Mouse (Mus musculus) liver, embryonic 15.5 days (tissue): ENCODE results near the gene Rhod. TPM values are rescaled to one million over a fixed set of nuclear protein-coding genes. Genes with fewer than 3 reads are reported as not detected.
"Not testable (repeated sequence)": the region's sequence is repeated elsewhere in the genome, so short reads cannot be mapped to it uniquely, and the experiment has no call there.

Source experiments
- ATAC-seq: fragments of 200-750 bp; cut with Nextera tagmentation; 2 replicates; pipeline ENCODE4 v1.8.0; 2017; ENCODE audit warnings: moderate number of reproducible peaks, mild to moderate bottlenecking, moderate library complexity; ENCODE audit not compliant: insufficient read depth
- H3K27ac ChIP-seq: fragments of 300-500 bp; sonication (generic); replicated peaks from 2 replicates; pipeline ENCODE4 v1.5.1; 2015; ENCODE audit warnings: mild to moderate bottlenecking, inconsistent platforms
- H3K27me3 ChIP-seq: fragments of 300-500 bp; sonication (generic); 2 replicates; pipeline ENCODE4 v1.6.1; 2015; ENCODE audit warnings: mild to moderate bottlenecking, inconsistent platforms
- H3K36me3 ChIP-seq: fragments of 300-500 bp; sonication (generic); replicated peaks from 2 replicates; pipeline ENCODE4 v1.6.1; 2015; ENCODE audit warnings: moderate library complexity, mild to moderate bottlenecking, inconsistent platforms
- H3K4me1 ChIP-seq: fragments of 300-500 bp; sonication (generic); replicated peaks from 2 replicates; pipeline ENCODE4 v1.6.1; 2015; ENCODE audit warnings: inconsistent platforms
- H3K4me2 ChIP-seq: fragments of 300-500 bp; sonication (generic); 2 replicates; pipeline ENCODE4 v1.6.1; 2015; ENCODE audit warnings: moderate library complexity, mild to moderate bottlenecking, inconsistent platforms
- H3K4me3 ChIP-seq: fragments of 300-500 bp; sonication (generic); replicated peaks from 2 replicates; pipeline ENCODE4 v1.5.1; 2015; ENCODE audit warnings: mild to moderate bottlenecking, inconsistent platforms
- H3K9ac ChIP-seq: fragments of 300-500 bp; sonication (generic); 2 replicates; pipeline ENCODE4 v1.6.1; 2015; ENCODE audit warnings: moderate library complexity, mild to moderate bottlenecking, inconsistent platforms
- H3K9me3 ChIP-seq: fragments of 300-500 bp; sonication (generic); replicated peaks from 2 replicates; pipeline ENCODE4 v1.6.1; 2016; ENCODE audit warnings: inconsistent platforms
- WGBS: fragments of 180-500 bp; shearing (Covaris S2); methylation state at CpG from one replicate; pipeline ENCODE4 v1.1.7; 2015; ENCODE audit warnings: mixed read lengths; ENCODE audit not compliant: insufficient replicate concordance; 5-methylcytosine and 5-hydroxymethylcytosine counted together
- polyA plus RNA-seq: library from polyadenylated mRNA; unstranded; fragments of >200 nt; fragmentation: Nextera tagmentation; extraction: Ambion mirVana; gene quantifications from 2 replicates; pipeline ENCODE4 v1.2.1, GENCODE M21; 2015

The Rhod gene
- polyA plus RNA-seq, 1 experiment from 2014 or later, result 7.9 TPM

DNA sequence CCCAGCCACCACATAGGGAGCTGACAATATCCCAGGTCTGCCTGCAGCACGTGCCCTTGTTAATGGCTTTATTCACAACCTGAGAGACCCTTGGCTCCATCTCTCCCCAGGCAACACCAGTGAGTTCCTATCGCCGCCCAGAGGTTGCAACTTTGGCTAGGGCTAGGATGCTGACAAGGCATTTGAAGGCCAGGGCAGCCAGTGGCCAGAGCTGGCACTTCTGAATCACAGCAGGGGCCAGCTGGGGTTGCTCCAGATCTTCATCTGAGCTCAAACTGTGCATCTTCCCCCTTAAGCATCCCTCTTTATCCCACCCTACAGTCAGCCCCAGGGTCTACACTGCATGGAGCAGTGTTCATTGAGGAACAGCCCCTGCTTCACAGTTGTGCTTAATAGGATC is 35.5 kb upstream of the Rhod start:
- ATAC-seq, result no peak

DNA sequence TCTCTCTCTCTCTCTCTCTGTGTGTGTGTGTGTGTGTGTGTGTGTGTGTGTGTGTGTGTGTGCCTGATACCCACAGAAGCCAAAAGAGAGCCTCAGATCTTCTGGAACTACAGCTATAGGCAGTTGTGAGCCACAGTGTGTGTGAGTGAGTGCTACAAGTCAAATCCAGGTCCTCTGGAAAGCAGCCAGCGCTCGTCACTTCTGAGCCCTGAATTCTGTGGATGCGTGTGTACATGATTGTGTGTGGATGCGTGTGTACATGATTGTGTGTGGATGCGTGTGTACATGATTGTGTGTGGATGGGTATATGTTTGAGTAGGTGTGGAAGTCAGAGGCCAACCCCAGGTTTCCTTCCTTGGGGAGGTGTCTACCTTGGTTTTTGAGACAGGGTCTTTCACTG is 34.3 kb upstream of the Rhod start:
- Histone ChIP-seq H3K4me1 (peaks cover 15% of the 10 kb centered on the region), H3K4me2 (no peak overlapping the region), H3K9ac (no peak overlapping the region), H3K27me3 (peaks cover 76% of the 10 kb centered on the region), H3K9me3 (no peaks in the 10 kb centered on the region), H3K36me3 (no peaks in the 10 kb centered on the region), H3K27ac (no peak overlapping the region), H3K4me3 (no peak overlapping the region)
- no peak for ATAC-seq
- 71% methylated on average over 5 of the region's 5 CpGs for WGBS

More for the DNA sequence above, 35.5 kb upstream of the Rhod start:
- no peak overlapping the region for H3K4me2 ChIP-seq
- H3K9ac ChIP-seq, result no peak overlapping the region
- H3K9me3 ChIP-seq, result no peaks in the 10 kb centered on the region
- peaks cover 86% of the 10 kb centered on the region for H3K27me3 ChIP-seq
- no peaks in the 10 kb centered on the region for H3K36me3 ChIP-seq
- peaks cover 15% of the 10 kb centered on the region for H3K4me1 ChIP-seq
- 44% methylated on average over 3 of the region's 3 CpGs for WGBS
- no peak overlapping the region for H3K4me3 ChIP-seq
- H3K27ac ChIP-seq, result no peak overlapping the region

DNA sequence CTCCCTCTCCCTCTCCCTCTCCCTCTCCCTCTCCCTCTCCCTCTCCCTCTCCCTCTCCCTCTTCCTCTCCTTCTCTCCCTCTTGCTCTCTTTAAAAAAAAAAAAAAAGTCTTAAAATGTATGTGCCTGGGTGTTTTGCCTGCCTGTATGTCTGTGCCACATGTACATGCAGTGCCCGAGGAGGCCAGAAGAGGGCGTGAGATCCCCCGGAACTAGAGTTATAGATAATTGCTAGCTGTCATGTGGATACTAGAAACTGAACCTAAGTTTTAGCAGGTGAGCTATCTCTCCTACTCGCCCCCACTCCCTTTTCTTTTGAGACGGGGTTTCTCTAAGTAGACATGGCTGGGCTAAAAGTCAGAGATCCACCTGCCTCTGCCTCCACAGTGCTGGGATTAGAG is 29.1 kb upstream of the Rhod start:
- H3K36me3 ChIP-seq, result no peaks in the 10 kb centered on the region
- H3K27ac ChIP-seq, result no peak overlapping the region
- no peak overlapping the region for H3K4me2 ChIP-seq
- H3K9ac ChIP-seq, result no peak overlapping the region
- no peaks in the 10 kb centered on the region for H3K9me3 ChIP-seq
- 14% methylated on average over 5 of the region's 5 CpGs for WGBS
- no peak overlapping the region for H3K4me3 ChIP-seq
- peaks cover 8% of the 10 kb centered on the region; the same call in 1 of the 2 replicates for H3K4me1 ChIP-seq
- no peak for ATAC-seq
- peaks cover 26% of the 10 kb centered on the region for H3K27me3 ChIP-seq

DNA sequence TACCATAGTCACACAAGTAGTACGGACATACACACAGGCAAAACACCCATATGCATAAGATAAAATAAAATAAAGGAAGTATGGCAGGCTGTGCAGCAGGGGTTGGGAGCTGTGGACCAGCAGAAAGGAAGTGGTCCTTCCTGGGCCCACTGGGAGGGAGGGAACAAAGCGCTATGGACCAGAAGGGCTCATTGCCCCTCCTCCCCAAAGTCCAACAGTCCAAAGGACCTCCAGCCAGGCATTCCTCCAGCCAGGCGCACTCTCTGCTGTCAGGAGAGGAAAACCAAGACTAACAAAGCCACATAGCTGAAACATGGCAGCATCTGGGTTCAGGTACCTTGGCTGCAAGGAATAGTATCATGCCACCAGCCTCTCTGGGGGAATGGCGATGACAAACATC is 25.4 kb upstream of the Rhod start:
- H3K9me3 ChIP-seq, result no peaks in the 10 kb centered on the region
- no peak overlapping the region for H3K4me3 ChIP-seq
- H3K4me2 ChIP-seq, result no peak overlapping the region
- H3K27me3 ChIP-seq, result peaks cover 1% of the 10 kb centered on the region; the same call in 1 of the 2 replicates
- H3K9ac ChIP-seq, result no peak overlapping the region
- H3K36me3 ChIP-seq, result no peaks in the 10 kb centered on the region
- ATAC-seq, result no peak
- 46% methylated on average over 4 of the region's 4 CpGs for WGBS
- peaks cover 11% of the 10 kb centered on the region for H3K4me1 ChIP-seq
- no peak overlapping the region for H3K27ac ChIP-seq

DNA sequence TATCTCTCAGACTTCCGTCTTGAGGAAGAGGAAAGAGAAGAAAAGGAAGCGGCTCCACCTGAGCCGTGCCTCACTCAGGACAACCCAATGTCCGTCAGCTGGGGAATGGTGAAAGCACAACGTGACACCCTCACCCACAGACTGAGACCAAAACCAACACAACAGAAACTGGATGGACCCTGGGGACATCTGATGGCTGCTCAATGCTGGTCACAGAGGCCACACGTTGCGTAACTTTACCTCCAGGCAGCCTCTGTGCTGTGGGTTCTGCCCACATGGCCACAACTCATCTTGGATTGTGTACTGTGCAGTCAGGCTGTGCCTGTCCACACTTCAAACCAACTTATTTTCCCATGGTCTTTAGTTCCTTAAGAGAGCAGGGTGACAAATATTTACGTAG is 22.7 kb upstream of the Rhod start:
- peak overlapping the region; percentile 61 for H3K27ac ChIP-seq
- H3K36me3 ChIP-seq, result no peaks in the 10 kb centered on the region
- H3K27me3 ChIP-seq, result 0 out of 2 replicates have a peak, but pooled peaks cover 3% of the 10 kb centered on the region
- no peak overlapping the region for H3K9ac ChIP-seq
- no peak overlapping the region for H3K4me3 ChIP-seq
- 24% methylated on average over 8 of the region's 8 CpGs for WGBS
- no peak overlapping the region; the same call in 1 of the 2 replicates for H3K4me2 ChIP-seq
- H3K4me1 ChIP-seq, result peaks cover 11% of the 10 kb centered on the region
- ATAC-seq, result peak; percentile 78
- no peaks in the 10 kb centered on the region for H3K9me3 ChIP-seq

DNA sequence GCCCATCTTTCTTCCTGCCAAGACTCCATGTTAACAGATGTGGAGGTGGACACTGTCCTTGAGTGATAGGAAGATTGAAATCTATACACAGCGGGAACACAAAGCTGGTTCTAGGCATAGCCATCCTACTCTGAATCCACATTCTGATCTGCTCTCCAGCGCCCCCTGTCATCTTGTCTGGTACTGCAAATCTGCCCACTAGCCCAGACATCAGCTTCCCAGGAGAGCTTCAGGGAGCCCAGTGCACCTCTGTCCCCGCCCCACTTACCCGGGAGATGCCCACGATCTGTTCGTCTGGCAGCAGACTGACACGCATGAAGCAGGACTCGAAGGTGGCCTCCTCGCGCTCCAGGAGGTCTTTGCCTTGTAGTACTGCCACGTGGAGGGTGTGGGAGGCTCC is 17.0 kb upstream of the Rhod start:
- Histone ChIP-seq H3K4me1 (peaks cover 4% of the 10 kb centered on the region), H3K27me3 (peaks cover 19% of the 10 kb centered on the region), H3K27ac (no peak overlapping the region), H3K9ac (no peak overlapping the region), H3K4me3 (no peak overlapping the region), H3K4me2 (no peak overlapping the region), H3K36me3 (no peaks in the 10 kb centered on the region), H3K9me3 (no peaks in the 10 kb centered on the region)
- no peak for ATAC-seq
- 10% methylated on average over 11 of the region's 11 CpGs for WGBS

DNA sequence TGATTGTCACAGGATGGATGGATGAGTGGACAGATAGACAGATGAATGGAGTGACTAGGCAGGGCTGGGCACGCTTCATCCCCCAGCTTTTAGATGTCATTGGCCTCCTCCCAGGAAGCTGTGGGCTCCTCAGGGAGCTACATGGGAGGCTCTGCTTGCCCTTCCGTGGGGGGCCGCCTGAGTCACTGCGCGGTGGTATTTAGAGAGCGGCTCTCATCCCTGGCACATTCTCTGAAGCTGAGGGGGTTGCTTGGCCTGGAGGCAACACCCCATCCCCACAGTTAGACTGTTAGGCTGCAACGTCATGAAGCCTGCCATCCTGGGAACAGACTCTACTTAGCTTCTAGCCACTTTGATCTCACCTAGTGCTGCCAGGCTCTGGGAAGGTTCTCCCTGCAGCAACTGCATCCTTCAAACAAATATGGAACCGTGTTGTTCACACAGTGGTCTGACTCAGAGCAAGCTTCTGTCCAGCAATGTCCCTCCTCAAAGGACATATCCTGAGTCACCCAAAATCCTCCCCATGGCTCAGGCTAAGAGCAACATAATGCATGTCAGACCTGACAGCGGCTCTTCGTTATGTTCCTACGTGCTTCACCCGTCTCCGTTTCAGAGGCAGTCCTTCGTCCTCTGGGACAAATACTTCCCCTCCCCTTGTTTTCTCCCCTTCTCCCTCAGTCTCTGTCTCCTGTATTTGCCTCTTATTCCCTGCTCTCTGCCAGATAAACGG is 16.0 kb upstream of the Rhod start:
- Histone ChIP-seq H3K4me3 (no peak overlapping the region), H3K36me3 (no peaks in the 10 kb centered on the region), H3K4me1 (peaks cover 4% of the 10 kb centered on the region), H3K27me3 (peaks cover 19% of the 10 kb centered on the region), H3K4me2 (no peak overlapping the region), H3K9ac (no peak overlapping the region), H3K9me3 (no peaks in the 10 kb centered on the region), H3K27ac (no peak overlapping the region)
- no peak for ATAC-seq
- WGBS, result 68% methylated on average over 15 of the region's 15 CpGs

DNA sequence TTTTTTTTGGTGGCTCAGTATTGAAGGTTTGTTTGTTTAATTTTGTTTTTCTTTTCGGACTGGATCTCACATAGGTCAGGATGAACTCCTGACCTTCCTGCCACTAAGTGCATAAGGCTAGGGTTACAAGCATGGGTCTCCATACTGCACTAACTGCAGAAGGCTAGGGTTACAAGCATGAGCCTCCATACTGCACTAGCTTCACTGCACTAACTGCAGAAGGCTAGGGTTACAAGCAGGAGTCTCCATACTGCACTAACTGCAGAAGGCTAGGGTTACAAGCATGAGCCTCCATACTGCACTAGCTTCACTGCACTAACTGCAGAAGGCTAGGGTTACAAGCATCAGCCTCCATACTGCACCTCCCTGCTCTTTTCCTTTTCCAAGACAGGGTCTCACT is 14.8 kb upstream of the Rhod start:
- H3K4me1 ChIP-seq, H3K36me3 ChIP-seq, H3K27ac ChIP-seq, H3K4me3 ChIP-seq, H3K4me2 ChIP-seq, ATAC-seq, H3K9ac ChIP-seq, H3K9me3 ChIP-seq: not testable (repeated sequence)
- H3K27me3 ChIP-seq, result peaks cover 19% of the 10 kb centered on the region
- WGBS, result 22% methylated on average over 1 of the region's 1 CpGs

DNA sequence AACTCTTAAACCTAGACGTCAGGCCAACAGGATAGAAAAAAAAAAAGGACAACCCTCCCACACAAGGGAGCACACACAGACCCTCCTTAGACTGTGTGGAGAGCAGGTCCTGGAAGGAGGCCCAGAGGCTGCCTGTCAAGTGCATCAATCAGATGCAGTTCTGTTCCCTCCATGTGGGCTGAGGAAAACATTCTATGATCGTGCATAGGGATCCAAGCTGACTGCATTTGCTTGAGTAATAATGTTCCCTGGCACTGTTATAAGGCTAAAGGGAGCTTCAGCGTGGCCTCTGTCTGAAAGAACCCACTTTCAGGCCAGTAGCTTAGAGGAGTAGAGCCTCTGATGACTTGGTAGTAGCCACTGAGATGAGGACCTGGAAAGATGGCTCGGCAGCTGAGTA is 13.3 kb upstream of the Rhod start:
- Histone ChIP-seq H3K4me3 (no peak overlapping the region), H3K9me3 (no peaks in the 10 kb centered on the region), H3K4me1 (peaks cover 4% of the 10 kb centered on the region), H3K9ac (no peak overlapping the region), H3K27ac (no peak overlapping the region), H3K4me2 (no peak overlapping the region), H3K27me3 (peaks cover 19% of the 10 kb centered on the region), H3K36me3 (no peaks in the 10 kb centered on the region)
- 50% methylated on average over 4 of the region's 4 CpGs for WGBS
- no peak for ATAC-seq

DNA sequence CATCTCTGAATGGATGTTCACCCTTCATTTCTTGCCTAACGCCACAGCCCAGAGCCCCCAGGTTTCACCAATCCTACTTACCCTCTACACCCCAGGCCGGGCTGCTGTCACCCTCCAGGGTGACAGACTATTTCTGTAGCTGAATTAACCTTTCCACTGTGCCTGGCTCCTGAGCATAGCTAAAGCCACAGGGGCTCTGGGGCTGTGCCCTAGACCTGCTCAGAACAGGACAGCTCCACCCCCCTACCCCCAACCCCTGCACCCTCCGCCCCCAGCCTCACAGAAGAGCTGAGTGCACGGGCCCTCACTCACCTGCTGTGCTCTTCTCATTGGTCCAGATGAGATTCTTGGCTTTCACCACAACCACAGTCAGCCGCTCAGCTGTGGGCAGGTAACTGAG is 12.7 kb upstream of the Rhod start:
- ATAC-seq, result no peak
- no peak overlapping the region for H3K4me3 ChIP-seq
- H3K27me3 ChIP-seq, result peaks cover 16% of the 10 kb centered on the region
- 48% methylated on average over 5 of the region's 5 CpGs for WGBS
- H3K36me3 ChIP-seq, result no peaks in the 10 kb centered on the region
- H3K9me3 ChIP-seq, result no peaks in the 10 kb centered on the region
- no peak overlapping the region for H3K27ac ChIP-seq
- H3K9ac ChIP-seq, result no peak overlapping the region
- H3K4me1 ChIP-seq, result peaks cover 4% of the 10 kb centered on the region; the same call in 1 of the 2 replicates
- no peak overlapping the region for H3K4me2 ChIP-seq

DNA sequence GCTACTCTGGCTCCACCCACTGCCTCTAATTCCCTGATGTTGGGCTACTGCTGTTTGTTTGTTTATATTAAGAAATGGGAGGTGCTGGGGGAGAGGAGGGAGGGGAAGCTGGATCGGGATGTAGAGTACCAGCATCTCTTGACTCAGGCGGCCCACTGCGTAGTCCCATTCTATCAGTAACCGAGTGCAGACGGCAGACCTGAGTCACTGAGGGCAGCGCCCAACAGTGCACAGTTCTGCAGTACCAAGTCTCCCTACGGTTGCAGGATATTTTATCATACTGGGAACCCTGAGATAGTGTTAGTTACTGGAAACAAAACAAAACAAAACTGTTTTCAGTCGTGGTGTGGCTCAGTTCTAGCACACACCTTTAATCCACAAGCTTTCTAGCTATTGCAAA is 11.9 kb upstream of the Rhod start:
- Histone ChIP-seq H3K4me3 (no peak overlapping the region), H3K27ac (no peak overlapping the region), H3K4me2 (no peak overlapping the region), H3K4me1 (no peaks in the 10 kb centered on the region), H3K36me3 (no peaks in the 10 kb centered on the region), H3K9me3 (no peaks in the 10 kb centered on the region), H3K9ac (no peak overlapping the region), H3K27me3 (peaks cover 9% of the 10 kb centered on the region)
- WGBS, result 56% methylated on average over 8 of the region's 8 CpGs
- ATAC-seq, result no peak

DNA sequence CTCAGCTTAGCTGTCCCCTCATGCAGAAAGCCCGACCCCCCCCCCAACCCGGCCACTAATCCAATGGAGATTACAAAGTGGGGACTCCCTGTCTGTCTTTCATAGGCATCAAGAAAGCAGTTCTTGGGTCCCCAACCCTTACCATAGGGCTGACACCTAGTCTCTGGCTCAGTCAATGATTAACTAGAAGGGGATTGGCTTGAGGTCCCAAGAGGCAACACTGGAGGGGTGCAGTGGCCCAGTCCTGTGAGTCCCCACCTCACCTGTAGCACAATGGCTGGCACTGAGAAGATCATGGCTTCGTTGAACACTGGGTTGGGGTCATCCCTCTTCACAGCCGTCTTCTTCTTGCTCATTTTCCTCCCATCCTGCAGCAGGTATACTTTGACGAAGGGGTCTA is 11.4 kb upstream of the Rhod start:
- peaks cover 9% of the 10 kb centered on the region for H3K27me3 ChIP-seq
- no peak overlapping the region for H3K9ac ChIP-seq
- WGBS, result 50% methylated on average over 5 of the region's 5 CpGs
- no peaks in the 10 kb centered on the region for H3K9me3 ChIP-seq
- no peak overlapping the region for H3K4me3 ChIP-seq
- no peaks in the 10 kb centered on the region for H3K4me1 ChIP-seq
- no peak overlapping the region for H3K4me2 ChIP-seq
- no peaks in the 10 kb centered on the region for H3K36me3 ChIP-seq
- H3K27ac ChIP-seq, result no peak overlapping the region
- no peak for ATAC-seq
